Mouse (Mus musculus): Measurements from ENCODE around the gene Polr3e. TPM values are rescaled to one million over a fixed set of nuclear protein-coding genes. Genes with fewer than 3 reads are reported as not detected.

Gene Polr3e
- total and polyA plus RNA-seq, 2 experiments from 2014 or later: 20.9 to 31.2 TPM

GRCm38 (mm10) chr7:120982968-120983367 lies 65.4 kb downstream of the Polr3e start:
- no peak for TF ChIP-seq CTCF (IDR thresholded peaks at IDR 0.05; ENCODE audit: low read depth)

DNA sequence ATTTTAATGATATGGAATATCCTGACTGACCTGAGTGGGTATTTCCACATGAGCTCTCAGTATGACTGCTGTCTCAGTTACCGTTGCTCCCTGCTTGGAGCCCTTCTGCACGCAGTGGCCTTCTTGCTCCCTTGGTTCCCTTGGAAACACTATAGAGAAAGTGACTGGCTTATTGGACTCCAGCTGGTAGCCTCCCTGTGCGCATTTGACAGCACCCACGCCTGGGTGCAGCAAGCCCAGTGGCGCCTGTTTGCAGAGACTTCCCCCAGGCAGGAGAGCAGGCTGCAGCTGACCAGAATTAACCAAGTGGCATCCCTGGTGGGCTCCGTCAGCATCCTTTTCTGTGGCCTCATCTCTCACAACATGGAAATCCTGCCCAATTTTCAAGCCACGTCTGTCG lies 73.6 kb downstream of the Polr3e start:
- Histone ChIP-seq H3K27ac (ENCODE audit: low read depth, low read length) (no peak overlapping the region), H3K36me3 (ENCODE audit: insufficient read depth) (no peaks in the 10 kb centered on the region), H3K9ac (no peak overlapping the region), H3K4me1 (ENCODE audit: insufficient read depth) (no peaks in the 10 kb centered on the region), H3K4me3 (ENCODE audit: low read depth, low read length) (no peak overlapping the region), H3K4me2 (ENCODE audit: low read depth) (no peak overlapping the region), H3K9me3 (ENCODE audit: low read length) (no peaks in the 10 kb centered on the region), H3K27me3 (ENCODE audit: insufficient read depth, low read length) (no peaks in the 10 kb centered on the region)
- DNase-seq (no peak), ATAC-seq (no peak)
- no peak for TF ChIP-seq CTCF (IDR thresholded peaks at IDR 0.05; ENCODE audit: low read depth)
- WGBS: 67% methylated on average over 8 of the region's 8 CpGs

More at GRCm38 (mm10) chr7:120982968-120983367, 65.4 kb downstream of the Polr3e start:
- no peak for ATAC-seq
- Histone ChIP-seq H3K9ac (peak overlapping the region; percentile 52), H3K4me3 (ENCODE audit: low read depth, low read length) (peak overlapping the region; percentile 69), H3K27ac (ENCODE audit: low read depth, low read length) (no peak overlapping the region), H3K4me1 (ENCODE audit: insufficient read depth) (peaks cover 4% of the 10 kb centered on the region; the same call in 1 of the 2 replicates), H3K27me3 (ENCODE audit: insufficient read depth, low read length) (no peaks in the 10 kb centered on the region; the same call in 1 of the 2 replicates), H3K4me2 (ENCODE audit: low read depth) (peak overlapping the region; percentile 94), H3K9me3 (ENCODE audit: low read length) (no peaks in the 10 kb centered on the region), H3K36me3 (ENCODE audit: insufficient read depth) (no peaks in the 10 kb centered on the region)
- WGBS: 12% methylated on average over 7 of the region's 7 CpGs
- DNase-seq: no peak

Other genes starting within 250 kb of the Polr3e start
- 0.24 TPM in 1 of 2 replicates, not detected in the other for gene Pdzd9, start 247.4 kb upstream of the Polr3e start, total RNA-seq (2014; rRNA removed)
- gene Pdzd9, start 247.4 kb upstream of the Polr3e start, polyA plus RNA-seq (2015; fragmentation: Nextera tagmentation; extraction: Ambion mirVana): 0.22 and 0.25 TPM in 2 replicates
- 29.5 and 35.0 TPM in 2 replicates for gene Mosmo, start 240.1 kb upstream of the Polr3e start, total RNA-seq (2014; rRNA removed)
- gene Mosmo, start 240.1 kb upstream of the Polr3e start, polyA plus RNA-seq (2015; fragmentation: Nextera tagmentation; extraction: Ambion mirVana): 9.4 and 11.8 TPM in 2 replicates
- gene Vwa3a, start 178.4 kb upstream of the Polr3e start, total RNA-seq (2014; rRNA removed): 2.1 and 5.0 TPM in 2 replicates
- 1.1 and 2.5 TPM in 2 replicates for gene Vwa3a, start 178.4 kb upstream of the Polr3e start, polyA plus RNA-seq (2015; fragmentation: Nextera tagmentation; extraction: Ambion mirVana)
- gene Gm5737, start 105.4 kb upstream of the Polr3e start, total RNA-seq (2014; rRNA removed): not detected in 2 replicates
- gene Gm5737, start 105.4 kb upstream of the Polr3e start, polyA plus RNA-seq (2015; fragmentation: Nextera tagmentation; extraction: Ambion mirVana): 0.16 TPM in 1 of 2 replicates, not detected in the other
- 53.8 and 56.4 TPM in 2 replicates for gene Eef2k, start 74.9 kb upstream of the Polr3e start, total RNA-seq (2014; rRNA removed)
- gene Eef2k, start 74.9 kb upstream of the Polr3e start, polyA plus RNA-seq (2015; fragmentation: Nextera tagmentation; extraction: Ambion mirVana): 31.6 and 35.4 TPM in 2 replicates
- 20.2 and 21.2 TPM in 2 replicates for gene Cdr2, start 64.6 kb downstream of the Polr3e start, total RNA-seq (2014; rRNA removed)
- 5.4 and 5.8 TPM in 2 replicates for gene Cdr2, start 64.6 kb downstream of the Polr3e start, polyA plus RNA-seq (2015; fragmentation: Nextera tagmentation; extraction: Ambion mirVana)
- 0.48 TPM in 1 of 2 replicates, not detected in the other for gene Mfsd13b, start 64.8 kb downstream of the Polr3e start, total RNA-seq (2014; rRNA removed)
- 0.21 and 0.53 TPM in 2 replicates for gene Mfsd13b, start 64.8 kb downstream of the Polr3e start, polyA plus RNA-seq (2015; fragmentation: Nextera tagmentation; extraction: Ambion mirVana)
- 118 and 147 TPM in 2 replicates for gene Mettl9, start 116.7 kb downstream of the Polr3e start, total RNA-seq (2014; rRNA removed)
- gene Mettl9, start 116.7 kb downstream of the Polr3e start, polyA plus RNA-seq (2015; fragmentation: Nextera tagmentation; extraction: Ambion mirVana): 154 and 159 TPM in 2 replicates
- 0.77 and 1.00 TPM in 2 replicates for gene Igsf6, start 156.8 kb downstream of the Polr3e start, total RNA-seq (2014; rRNA removed)
- gene Igsf6, start 156.8 kb downstream of the Polr3e start, polyA plus RNA-seq (2015; fragmentation: Nextera tagmentation; extraction: Ambion mirVana): 0.43 and 0.74 TPM in 2 replicates
- gene Otoa, start 163.9 kb downstream of the Polr3e start, total RNA-seq (2014; rRNA removed): 0.31 and 0.48 TPM in 2 replicates
- 0.16 and 0.33 TPM in 2 replicates for gene Otoa, start 163.9 kb downstream of the Polr3e start, polyA plus RNA-seq (2015; fragmentation: Nextera tagmentation; extraction: Ambion mirVana)